Mouse (Mus musculus) spleen, adult 2 months (tissue): ENCODE data around the gene B4galnt3. TPM values are rescaled to one million over a fixed set of nuclear protein-coding genes. Genes with fewer than 3 reads are reported as not detected.

Experiments
- DNase-seq, 2 experiments: peaks; one replicate each; pipeline versions ENCODE4 v3.0.0 to v3.0.0-alpha.2; 2012 to 2021; ENCODE audit warnings: low spot score in 2 of 2, low read depth in 1 of 2
- H3K27ac ChIP-seq: fragments of 200-500 bp; 2 replicates; pipeline ENCODE4 v1.5.1; 2012; ENCODE audit warnings: low read length, inconsistent platforms; ENCODE audit not compliant: insufficient read depth
- H3K27me3 ChIP-seq: fragments of 200-500 bp; 2 replicates; pipeline ENCODE4 v1.6.1; 2012; ENCODE audit warnings: mild to moderate bottlenecking, moderate library complexity, low read length, inconsistent platforms; ENCODE audit not compliant: control insufficient read depth, insufficient read depth
- H3K36me3 ChIP-seq: fragments of 200-500 bp; 2 replicates; pipeline ENCODE4 v1.6.1; 2012; ENCODE audit warnings: mild to moderate bottlenecking, low read length, inconsistent platforms; ENCODE audit not compliant: control insufficient read depth, insufficient read depth
- H3K4me1 ChIP-seq: fragments of 200-500 bp; 2 replicates; pipeline ENCODE4 v1.6.1; 2011; ENCODE audit warnings: inconsistent platforms; ENCODE audit not compliant: control insufficient read depth, insufficient read depth, insufficient read length
- H3K4me3 ChIP-seq: fragments of 200-500 bp; 2 replicates; pipeline ENCODE4 v1.5.1; 2011; ENCODE audit warnings: mild to moderate bottlenecking, inconsistent platforms; ENCODE audit not compliant: insufficient read depth, insufficient read length; ENCODE audit errors: extremely low read depth
- CTCF ChIP-seq: fragments of 200-500 bp; IDR thresholded peaks from 2 replicates; pipeline ENCODE4 v1.5.1; 2011; ENCODE audit warnings: mild to moderate bottlenecking, inconsistent platforms; ENCODE audit not compliant: insufficient read depth, insufficient read length, insufficient replicate concordance; ENCODE audit errors: extremely low read depth
- POLR2A ChIP-seq: fragments of 200-500 bp; IDR thresholded peaks from 2 replicates; pipeline ENCODE4 v1.6.1; 2011; ENCODE audit warnings: low read depth, low read length, inconsistent platforms
- WGBS: fragments of 180-500 bp; shearing (Covaris S2); methylation state at CpG from one replicate; pipeline ENCODE4 v1.1.7; 2018; 5-methylcytosine and 5-hydroxymethylcytosine counted together
- polyA plus RNA-seq: library from polyadenylated mRNA; depleted of rRNA; stranded (reverse); fragments of >200 nt; gene quantifications from 2 replicates; pipeline ENCODE4 v1.2.3, GENCODE M21; 2012

B4galnt3 gene
- polyA plus RNA-seq, 1 experiment, result 0.09 TPM

DNA sequence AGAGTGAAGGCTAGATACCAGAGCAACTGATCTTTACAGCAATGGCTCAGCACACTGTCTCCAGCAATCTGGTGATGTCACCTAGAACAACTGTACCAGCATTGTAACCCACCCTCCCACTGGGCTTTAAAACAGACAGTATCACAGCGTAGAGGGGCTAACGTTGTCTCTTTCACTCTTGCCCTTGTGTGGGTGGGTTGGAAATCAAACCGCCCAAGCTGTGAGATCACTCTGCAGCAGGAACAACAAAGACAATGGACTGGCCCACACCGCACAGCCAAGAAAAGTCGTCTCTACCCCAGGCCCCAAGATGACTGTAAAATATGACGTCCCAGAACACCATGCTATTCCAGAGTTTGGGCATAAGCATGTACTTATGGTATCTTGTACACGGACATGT is 64.6 kb downstream of the B4galnt3 start:
- Histone ChIP-seq H3K27me3 (no peaks in the 10 kb centered on the region), H3K27ac (no peak overlapping the region), H3K4me1 (no peaks in the 10 kb centered on the region), H3K36me3 (no peaks in the 10 kb centered on the region), H3K4me3 (no peak overlapping the region)
- WGBS, result 70% methylated on average over 7 of the region's 7 CpGs
- DNase-seq, result no peak
- TF ChIP-seq POLR2A (no peak), CTCF (no peak)

DNA sequence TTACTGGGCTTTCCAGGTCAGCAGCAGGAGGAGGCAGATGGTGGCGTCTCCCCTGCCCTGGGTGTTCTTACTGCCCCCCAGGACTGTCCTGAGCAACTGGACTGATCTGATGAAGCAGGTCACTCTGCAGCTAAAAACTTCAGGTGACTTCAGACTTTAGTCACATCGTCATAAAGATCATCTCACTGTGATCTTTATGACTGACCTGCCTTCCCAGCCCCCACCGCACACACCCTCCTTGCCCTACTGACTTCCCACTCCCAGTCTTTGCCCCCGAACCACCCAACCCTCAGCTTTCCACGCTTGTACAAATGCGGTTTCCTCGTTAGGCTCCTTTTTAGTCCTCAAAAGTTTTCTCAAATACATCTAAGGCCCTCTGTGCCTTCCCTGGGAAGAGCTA is 67.3 kb downstream of the B4galnt3 start:
- H3K36me3 ChIP-seq, result no peaks in the 10 kb centered on the region
- no peaks in the 10 kb centered on the region for H3K4me1 ChIP-seq
- WGBS, result 85% methylated on average over 7 of the region's 7 CpGs
- TF ChIP-seq CTCF, result no peak
- no peak for TF ChIP-seq POLR2A
- no peak overlapping the region for H3K4me3 ChIP-seq
- no peak for DNase-seq
- H3K27me3 ChIP-seq, result no peaks in the 10 kb centered on the region
- no peak overlapping the region for H3K27ac ChIP-seq

DNA sequence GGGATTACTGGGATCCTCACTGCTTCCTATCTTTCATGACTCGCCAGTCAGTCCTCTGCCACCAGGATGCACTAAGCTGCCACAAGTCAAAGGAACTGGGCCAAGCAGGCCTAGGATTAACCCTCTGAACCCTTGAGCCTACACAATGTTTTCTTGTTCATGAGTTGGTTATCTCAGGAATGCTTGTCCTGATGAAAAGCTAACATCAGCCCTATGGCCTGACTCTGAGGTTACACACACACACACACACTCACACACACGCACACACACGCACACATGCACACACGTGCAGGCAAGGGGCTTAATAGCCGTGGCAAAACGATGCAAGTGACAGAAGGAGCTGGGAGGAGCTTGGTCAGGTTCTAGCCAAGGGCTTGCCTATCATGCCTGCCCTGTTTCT is 69.0 kb downstream of the B4galnt3 start:
- H3K4me3 ChIP-seq, result no peak overlapping the region
- H3K4me1 ChIP-seq, result no peaks in the 10 kb centered on the region
- no peak for TF ChIP-seq CTCF
- no peak for TF ChIP-seq POLR2A
- H3K27me3 ChIP-seq, result no peaks in the 10 kb centered on the region
- DNase-seq, result no peak
- H3K27ac ChIP-seq, result no peak overlapping the region
- 66% methylated on average over 6 of the region's 6 CpGs for WGBS
- H3K36me3 ChIP-seq, result no peaks in the 10 kb centered on the region

DNA sequence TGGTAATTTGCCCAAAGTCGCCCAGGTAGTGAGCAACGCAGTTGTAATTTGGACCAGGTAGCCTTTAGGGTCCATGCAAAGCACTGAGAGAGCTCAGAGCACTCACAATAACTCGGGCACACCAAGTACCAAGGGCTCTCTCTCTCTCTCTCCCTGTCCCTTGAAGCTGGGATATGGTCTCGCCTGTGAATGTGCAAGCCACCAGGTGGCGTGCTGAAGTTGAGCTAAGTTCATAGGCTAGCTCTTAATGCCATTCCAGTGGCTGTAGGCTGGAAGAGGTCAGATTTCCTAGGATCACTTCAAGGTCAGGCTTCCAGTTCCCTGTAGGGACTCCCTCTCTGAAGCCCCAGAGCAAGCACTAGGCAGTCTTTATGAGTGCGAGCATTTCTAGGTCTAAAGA is 71.7 kb downstream of the B4galnt3 start:
- H3K4me3 ChIP-seq, result no peak overlapping the region
- TF ChIP-seq CTCF (peak; percentile 21; the same call in 1 of the 2 replicates), POLR2A (no peak)
- DNase-seq, result no peak
- no peaks in the 10 kb centered on the region for H3K27me3 ChIP-seq
- no peaks in the 10 kb centered on the region for H3K36me3 ChIP-seq
- H3K4me1 ChIP-seq, result no peaks in the 10 kb centered on the region
- no peak overlapping the region for H3K27ac ChIP-seq
- WGBS, result 29% methylated on average over 6 of the region's 6 CpGs

DNA sequence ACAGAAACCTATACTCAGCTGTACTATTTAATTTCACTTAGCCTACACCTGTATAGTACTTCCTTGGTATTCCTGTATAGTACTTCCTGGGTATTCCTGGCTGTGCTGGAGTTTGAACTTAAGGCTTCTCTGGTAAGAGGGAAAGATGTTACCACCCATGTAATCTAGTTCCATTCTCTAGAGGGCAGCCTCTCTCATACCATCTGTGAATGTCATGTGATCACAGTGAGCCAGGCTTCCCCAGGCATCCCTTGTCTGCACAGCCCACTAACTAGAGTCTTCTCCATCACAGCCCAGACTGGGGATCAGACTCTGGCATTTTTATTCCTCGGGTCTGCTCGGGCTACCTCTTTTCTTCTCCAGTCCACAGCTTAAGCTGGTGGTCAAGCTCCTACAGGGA is 75.1 kb downstream of the B4galnt3 start:
- Histone ChIP-seq H3K36me3 (no peaks in the 10 kb centered on the region), H3K27ac (no peak overlapping the region), H3K4me1 (no peaks in the 10 kb centered on the region), H3K4me3 (no peak overlapping the region), H3K27me3 (no peaks in the 10 kb centered on the region)
- no peak for DNase-seq
- WGBS, result 89% methylated on average over 2 of the region's 2 CpGs
- no peak for TF ChIP-seq POLR2A
- TF ChIP-seq CTCF, result no peak

DNA sequence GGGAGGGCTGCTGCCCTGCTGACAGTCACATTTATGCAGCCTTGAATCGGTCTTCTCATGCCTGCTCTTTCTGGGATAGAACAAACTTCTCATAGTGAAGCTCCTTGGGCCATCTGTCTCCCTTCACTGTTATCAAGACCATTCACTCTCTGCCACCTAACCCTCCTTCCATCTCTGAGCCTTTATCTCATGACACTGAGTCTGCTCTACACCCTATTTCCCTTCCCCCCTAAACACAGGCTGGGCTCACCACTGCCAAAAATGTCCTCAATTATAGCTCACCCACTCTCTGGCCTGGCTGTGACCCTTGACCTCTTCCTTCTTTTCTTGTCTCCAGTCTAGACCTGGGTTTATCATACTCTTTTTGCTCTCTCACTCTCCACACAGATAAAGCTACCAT is 77.7 kb downstream of the B4galnt3 start:
- no peak for DNase-seq
- H3K4me3 ChIP-seq, result no peak overlapping the region
- H3K36me3 ChIP-seq, result no peaks in the 10 kb centered on the region
- H3K27ac ChIP-seq, result no peak overlapping the region
- TF ChIP-seq POLR2A, result no peak
- no peak for TF ChIP-seq CTCF
- 77% methylated on average over 1 of the region's 1 CpGs for WGBS
- H3K4me1 ChIP-seq, result no peaks in the 10 kb centered on the region
- no peaks in the 10 kb centered on the region for H3K27me3 ChIP-seq

DNA sequence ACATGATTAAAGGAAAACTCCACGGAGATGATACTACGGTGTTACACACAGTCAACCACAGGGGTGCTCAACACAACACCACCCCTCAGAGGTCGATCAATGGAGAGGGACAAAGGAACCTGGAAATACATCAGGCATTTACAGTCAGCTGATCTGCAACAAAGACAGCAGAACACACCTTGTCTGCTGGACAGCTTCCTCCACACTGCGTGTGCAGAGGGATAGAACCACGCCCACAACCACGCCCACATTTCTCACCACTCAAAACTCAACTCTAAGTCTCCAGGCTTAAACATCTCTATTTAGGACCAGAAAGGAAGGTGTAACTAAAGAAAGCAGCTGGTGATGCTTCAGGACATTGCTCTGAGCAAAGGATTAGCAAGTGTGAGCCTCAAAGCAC is 82.8 kb downstream of the B4galnt3 start:
- Histone ChIP-seq H3K27me3 (no peaks in the 10 kb centered on the region), H3K4me1 (peaks cover 5% of the 10 kb centered on the region; the same call in 1 of the 2 replicates), H3K27ac (no peak overlapping the region), H3K36me3 (no peaks in the 10 kb centered on the region), H3K4me3 (no peak overlapping the region)
- no peak for DNase-seq
- 70% methylated on average over 6 of the region's 6 CpGs for WGBS
- TF ChIP-seq POLR2A (no peak), CTCF (no peak)
